Mouse (Mus musculus): Measurements from ENCODE around the gene Gm13278. TPM values are rescaled to one million over a fixed set of nuclear protein-coding genes. Genes with fewer than 3 reads are reported as not detected.
"Not testable (repeated sequence)": the region's sequence is repeated elsewhere in the genome, so short reads cannot be mapped to it uniquely, and the experiment has no call there.

Gene Gm13278
- not detected for polyA plus RNA-seq (2021)

GRCm38 (mm10) chr4:88791250-88791649 is at the start of gene Gm13278:
Gene Gm13278 (plus strand): TSS chr4:88791550.
- DNase-seq (ENCODE audit: low read depth, low spot score); POLR2A ChIA-PET; H3K27me3 ChIP-seq; in situ Hi-C loops (cut with MboI; ENCODE audit: low pct_unique_long_range_greater_than_20kb); ATAC-seq; CTCF ChIA-PET: not testable (repeated sequence)

- TF ChIP-seq CTCF (IDR thresholded peaks at IDR 0.05) = no peak
- no peak for ATAC-seq
- in situ Hi-C loops (cut with MboI; ENCODE audit: low pct_unique_long_range_greater_than_20kb) = no loop called here
- ChIA-PET POLR2A (no interaction called here), CTCF (interaction anchor here (0.9 to 1.5 kb wide), 3 partner anchors 15 to 31 kb away, joined by 3 to 4 read pairs (median 4); no protein-coding TSS in a partner anchor)
- no peaks in the 10 kb centered on the region for H3K27me3 ChIP-seq
- DNase-seq (ENCODE audit: low read depth, low spot score) = no peak
Measured at GRCm38 (mm10) chr4:88742771-88743371, 48.5 kb upstream of the Gm13278 start.

GRCm38 (mm10) chr4:88744207-88744606 is 47.1 kb upstream of the Gm13278 start:
- ATAC-seq (no peak), DNase-seq (ENCODE audit: low read depth, low spot score) (no peak)
- in situ Hi-C loops (cut with MboI; ENCODE audit: low pct_unique_long_range_greater_than_20kb) = no loop called here
- TF ChIP-seq CTCF (IDR thresholded peaks at IDR 0.05) = no peak
- ChIA-PET POLR2A (no interaction called here), CTCF (interaction anchor here (0.7 to 1.5 kb wide), 3 partner anchors 16 to 47 kb away, joined by 3 to 6 read pairs (median 3); no protein-coding TSS in a partner anchor)
- no peaks in the 10 kb centered on the region for H3K27me3 ChIP-seq

DNA sequence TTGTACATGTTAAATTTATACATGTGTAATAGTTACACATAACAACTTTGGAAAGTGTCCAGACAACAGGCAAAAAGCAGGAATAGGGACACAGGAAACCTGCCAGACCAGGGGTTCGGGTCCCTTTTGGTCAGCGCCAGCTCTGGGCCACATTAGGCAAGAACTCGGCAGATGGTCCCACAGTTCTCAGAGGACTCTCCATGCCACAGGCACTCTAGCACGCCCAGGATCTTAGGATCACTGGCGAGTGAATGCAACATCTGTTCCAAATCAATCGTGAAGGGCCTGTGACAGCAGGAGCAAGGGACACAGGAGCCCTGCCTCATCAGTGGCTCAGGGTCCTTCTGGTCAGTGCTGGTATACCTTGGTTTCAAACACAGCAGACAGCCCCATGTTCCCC is 41.4 kb upstream of the Gm13278 start:
- no peak for TF ChIP-seq CTCF (IDR thresholded peaks at IDR 0.05)
- in situ Hi-C loops (cut with MboI; ENCODE audit: low pct_unique_long_range_greater_than_20kb) = loop anchor here (25.0 kb wide), 3 partner anchors 112 to 387 kb away; partner anchors contain the start of genes Ifna1 and Mtap
- ChIA-PET CTCF (no interaction called here), POLR2A (interaction anchor here (0.7 kb wide), 1 partner anchor 1570 kb away, joined by 3 read pairs; no protein-coding TSS in a partner anchor)
- H3K27me3 ChIP-seq = no peaks in the 10 kb centered on the region
- ATAC-seq = no peak
- DNase-seq (ENCODE audit: low read depth, low spot score) = no peak

GRCm38 (mm10) chr4:88754818-88755340 is 36.5 kb upstream of the Gm13278 start, which contains the start of gene Gm13271:
Gene Gm13271 (plus strand): TSS chr4:88754868.
- in situ Hi-C loops (cut with MboI; ENCODE audit: low pct_unique_long_range_greater_than_20kb) = loop anchor here (25.0 kb wide), 3 partner anchors 107 to 382 kb away; partner anchors contain the start of genes Ifna1 and Mtap
- ATAC-seq; POLR2A ChIA-PET; DNase-seq (ENCODE audit: low read depth, low spot score); H3K27me3 ChIP-seq: not testable (repeated sequence)
- CTCF ChIA-PET = interaction anchor here (1.3 to 1.7 kb wide), 2 partner anchors 58 to 112 kb away, joined by 3 to 4 read pairs; no protein-coding TSS in a partner anchor

- peak; percentile 0 for ATAC-seq
- ChIA-PET POLR2A (interaction anchor here (1.5 kb wide), 1 partner anchor 111 kb away, joined by 3 read pairs; no protein-coding TSS in a partner anchor), CTCF (interaction anchor here (0.6 to 2.6 kb wide), 14 partner anchors 10 to 661 kb away, joined by 3 to 23 read pairs (median 4); no protein-coding TSS in a partner anchor)
- H3K27me3 ChIP-seq = not testable (repeated sequence)
- in situ Hi-C loops (cut with MboI; ENCODE audit: low pct_unique_long_range_greater_than_20kb) = loop anchor here (25.0 kb wide), 3 partner anchors 105 to 380 kb away; partner anchors contain the start of genes Ifna1 and Mtap
- DNase-seq (ENCODE audit: low read depth, low spot score) = peak; percentile 77
Measured at GRCm38 (mm10) chr4:88756581-88757513, 34.5 kb upstream of the Gm13278 start.

DNA sequence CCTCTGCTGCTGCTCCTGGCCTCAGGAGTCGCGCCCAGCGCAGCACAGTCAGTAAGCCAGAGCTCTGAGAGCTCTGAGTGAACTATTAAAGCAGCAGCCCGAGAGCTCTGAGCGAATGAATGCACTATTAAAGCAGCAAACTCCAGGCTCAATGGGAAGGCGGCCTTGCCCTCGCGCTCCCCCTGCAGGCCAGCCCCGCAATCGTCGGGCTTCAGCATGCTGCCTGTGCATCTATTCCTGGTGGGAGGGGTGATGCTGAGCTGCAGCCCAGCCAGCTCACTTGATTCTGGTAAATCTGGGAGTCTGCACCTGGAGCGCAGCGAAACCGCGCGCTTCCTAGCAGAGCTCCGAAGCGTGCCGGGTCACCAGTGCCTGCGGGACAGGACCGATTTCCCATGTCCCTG is 33.7 kb upstream of the Gm13278 start:
- ATAC-seq (peak; percentile 100), DNase-seq (ENCODE audit: low read depth, low spot score) (peak; percentile 100)
- H3K27me3 ChIP-seq, POLR2A ChIA-PET: not testable (repeated sequence)
- in situ Hi-C loops (cut with MboI; ENCODE audit: low pct_unique_long_range_greater_than_20kb) = loop anchor here (25.0 kb wide), 3 partner anchors 105 to 380 kb away; partner anchors contain the start of genes Ifna1 and Mtap
- CTCF ChIA-PET = interaction anchor here (0.7 to 2.6 kb wide), 14 partner anchors 11 to 662 kb away, joined by 3 to 23 read pairs (median 3); no protein-coding TSS in a partner anchor

DNA sequence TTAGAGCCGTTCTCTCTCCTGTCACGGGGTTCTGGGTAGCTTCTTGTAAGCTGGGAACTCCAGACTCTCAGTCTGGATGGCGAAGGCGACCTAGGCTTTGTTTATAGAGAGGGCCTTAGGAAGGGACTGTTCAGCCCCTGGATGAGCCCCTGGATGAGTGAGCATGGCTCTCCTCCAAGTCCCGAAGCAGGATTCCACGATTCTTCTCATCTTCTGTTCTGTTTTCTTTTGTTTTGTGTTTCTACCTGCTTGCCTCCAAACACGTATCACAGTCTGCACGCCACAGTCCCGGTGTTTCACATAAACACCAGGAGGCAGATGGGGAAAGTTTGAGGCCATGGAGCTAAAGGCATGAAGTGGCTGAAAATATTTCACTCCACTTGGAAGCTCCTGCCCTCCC is 32.6 kb upstream of the Gm13278 start:
- ATAC-seq; POLR2A ChIA-PET; CTCF ChIA-PET; H3K27me3 ChIP-seq; DNase-seq (ENCODE audit: low read depth, low spot score): not testable (repeated sequence)
- in situ Hi-C loops (cut with MboI; ENCODE audit: low pct_unique_long_range_greater_than_20kb) = loop anchor here (25.0 kb wide), 3 partner anchors 104 to 379 kb away; partner anchors contain the start of genes Ifna1 and Mtap

DNA sequence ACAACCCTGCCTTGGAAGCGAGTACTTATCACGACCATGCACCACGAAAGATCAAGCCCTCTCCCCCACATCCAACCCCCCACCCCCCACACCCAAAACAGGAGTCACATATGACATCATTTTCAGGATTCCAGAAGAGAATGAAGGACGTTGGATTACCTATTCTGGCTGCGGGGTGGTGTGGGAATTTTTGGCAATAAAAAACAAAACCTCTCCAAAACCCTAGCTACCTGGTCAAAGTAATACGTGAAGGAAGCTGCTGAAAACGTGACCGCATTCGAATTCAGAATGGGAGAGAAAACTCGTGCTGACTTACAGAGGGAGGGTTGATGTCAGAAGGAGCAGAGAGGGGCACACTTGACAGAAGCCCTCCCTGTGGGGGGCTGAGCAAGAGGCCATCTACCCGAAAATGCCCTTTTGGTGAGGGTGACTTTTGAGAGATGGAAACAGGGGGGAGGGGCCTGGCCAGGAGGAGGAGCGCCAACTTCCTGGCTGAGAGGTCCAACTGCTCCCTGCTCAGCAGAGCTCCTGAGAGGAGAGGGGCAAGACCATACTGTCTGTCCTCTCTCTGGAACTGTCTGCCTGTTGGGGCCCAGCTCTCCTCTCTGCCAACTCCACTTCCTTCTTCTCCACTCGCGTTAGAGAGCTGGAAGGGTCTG is 31.6 kb upstream of the Gm13278 start, which contains the start of gene Gm13283:
Gm13283 (plus strand) TSS at position 510 of the 659 bp plus-strand sequence.
- DNase-seq (ENCODE audit: low read depth, low spot score); H3K27me3 ChIP-seq; POLR2A ChIA-PET; CTCF ChIA-PET; ATAC-seq: not testable (repeated sequence)
- in situ Hi-C loops (cut with MboI; ENCODE audit: low pct_unique_long_range_greater_than_20kb) = loop anchor here (25.0 kb wide), 3 partner anchors 103 to 378 kb away; partner anchors contain the start of genes Ifna1 and Mtap

DNA sequence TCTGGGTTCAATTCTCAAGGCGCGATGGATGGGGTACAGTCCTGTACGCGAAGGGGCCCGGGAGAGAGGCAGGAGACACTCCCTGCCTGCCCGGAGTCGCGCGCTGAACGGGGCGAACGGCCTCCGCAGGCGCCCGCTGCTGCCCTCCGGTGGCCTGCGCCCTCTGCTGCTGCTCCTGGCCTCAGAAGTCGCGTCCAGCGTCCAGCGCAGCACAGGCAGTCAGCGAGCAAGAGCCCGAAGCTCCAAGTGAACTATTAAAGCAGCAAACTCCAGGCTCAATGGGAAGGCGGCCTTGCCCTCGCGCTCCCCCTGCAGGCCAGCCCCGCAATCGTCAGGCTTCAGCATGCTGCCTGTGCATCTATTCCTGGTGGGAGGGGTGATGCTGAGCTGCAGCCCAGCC is 30.9 kb upstream of the Gm13278 start:
- DNase-seq (ENCODE audit: low read depth, low spot score); POLR2A ChIA-PET; H3K27me3 ChIP-seq; ATAC-seq; CTCF ChIA-PET: not testable (repeated sequence)
- in situ Hi-C loops (cut with MboI; ENCODE audit: low pct_unique_long_range_greater_than_20kb) = loop anchor here (25.0 kb wide), 3 partner anchors 102 to 377 kb away; partner anchors contain the start of genes Ifna1 and Mtap

DNA sequence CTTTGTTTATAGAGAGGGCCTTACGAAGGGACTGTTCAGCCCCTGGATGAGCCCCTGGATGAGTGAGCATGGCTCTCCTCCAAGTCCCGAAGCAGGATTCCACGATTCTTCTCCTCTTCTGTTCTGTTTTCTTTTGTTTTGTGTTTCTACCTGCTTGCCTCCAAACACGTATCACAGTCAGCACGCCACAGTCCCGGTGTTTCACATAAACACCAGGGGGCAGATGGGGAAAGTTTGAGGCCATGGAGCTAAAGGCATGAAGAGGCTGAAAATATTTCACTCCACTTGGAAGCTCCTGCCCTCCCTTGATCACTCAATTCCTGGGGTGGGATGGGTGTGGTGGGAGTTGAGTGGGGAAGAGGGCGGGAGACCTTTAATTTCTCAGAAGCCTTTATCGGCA is 29.6 kb upstream of the Gm13278 start:
- DNase-seq (ENCODE audit: low read depth, low spot score); ATAC-seq; CTCF ChIA-PET; POLR2A ChIA-PET; H3K27me3 ChIP-seq: not testable (repeated sequence)
- in situ Hi-C loops (cut with MboI; ENCODE audit: low pct_unique_long_range_greater_than_20kb) = loop anchor here (25.0 kb wide), 3 partner anchors 101 to 376 kb away; partner anchors contain the start of genes Ifna1 and Mtap

- CTCF ChIA-PET; H3K27me3 ChIP-seq; DNase-seq (ENCODE audit: low read depth, low spot score); ATAC-seq; POLR2A ChIA-PET: not testable (repeated sequence)
- in situ Hi-C loops (cut with MboI; ENCODE audit: low pct_unique_long_range_greater_than_20kb) = loop anchor here (25.0 kb wide), 3 partner anchors 100 to 375 kb away; partner anchors contain the start of genes Ifna1 and Mtap
Measured at GRCm38 (mm10) chr4:88762341-88762740, 29.0 kb upstream of the Gm13278 start.

- DNase-seq (ENCODE audit: low read depth, low spot score); POLR2A ChIA-PET; H3K27me3 ChIP-seq; ATAC-seq; CTCF ChIA-PET: not testable (repeated sequence)
- in situ Hi-C loops (cut with MboI; ENCODE audit: low pct_unique_long_range_greater_than_20kb) = loop anchor here (25.0 kb wide), 3 partner anchors 99 to 374 kb away; partner anchors contain the start of genes Ifna1 and Mtap
Measured at GRCm38 (mm10) chr4:88763384-88764018, 27.8 kb upstream of the Gm13278 start.
